Mouse (Mus musculus): ENCODE measurements around the gene Acp1.

DNA sequence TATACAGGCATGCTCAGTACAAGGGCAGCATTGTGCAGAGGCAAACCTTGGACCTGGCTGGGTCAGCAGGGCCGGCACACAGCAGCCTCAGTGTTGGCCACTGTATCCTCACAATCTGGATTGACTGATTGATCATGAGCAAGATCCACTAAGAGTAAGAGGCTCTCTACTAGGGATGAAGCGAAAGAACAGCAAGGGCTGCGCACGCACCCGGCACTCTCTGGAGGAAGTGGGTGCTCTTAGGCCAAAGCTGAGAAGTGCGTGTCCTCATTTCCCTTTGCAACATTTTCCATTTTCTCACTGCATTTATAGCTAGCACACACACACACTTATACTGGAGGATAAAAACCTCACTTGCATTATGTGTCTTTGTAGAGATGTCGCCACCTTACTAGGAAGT lies 20.0 kb downstream of the Acp1 start:
- TF ChIP-seq CTCF (IDR thresholded peaks at IDR 0.05; ENCODE audit: low read depth) (no peak), EP300 (IDR thresholded peaks at IDR 0.05; ENCODE audit: low read depth) (no peak)
